Mouse (Mus musculus) olfactory bulb, adult 2 months (tissue): ENCODE measurements around the gene Setd3.

Source experiments
- CTCF ChIP-seq: fragments of 200-500 bp; IDR thresholded peaks from 2 replicates; pipeline ENCODE4 v1.5.1; 2012; ENCODE audit warnings: low read depth, mild to moderate bottlenecking, low read length, moderate library complexity; ENCODE audit not compliant: insufficient read depth
- POLR2A ChIP-seq: fragments of 200-500 bp; IDR thresholded peaks from 2 replicates; pipeline ENCODE4 v1.6.1; 2012; ENCODE audit warnings: mild to moderate bottlenecking, low read depth, low read length, moderate library complexity; ENCODE audit not compliant: insufficient read depth

- TF ChIP-seq CTCF, result no peak
- no peak for TF ChIP-seq POLR2A
These were observed 43.4 kb downstream of the Setd3 start for GRCm38 (mm10) chr12:108135610-108136208.
